Mouse (Mus musculus) liver, embryonic 14.5 days (tissue): ENCODE results near the gene Sptbn2. TPM values are rescaled to one million over a fixed set of nuclear protein-coding genes. Genes with fewer than 3 reads are reported as not detected.

Experiments used
- ATAC-seq: fragments of 200-750 bp; cut with Nextera tagmentation; 2 replicates; pipeline ENCODE4 v1.8.0; 2017; ENCODE audit warnings: moderate number of reproducible peaks, mild to moderate bottlenecking, moderate library complexity; ENCODE audit not compliant: insufficient read depth
- DNase-seq, 3 experiments: peaks; one replicate each; pipeline ENCODE4 v3.0.0-alpha.2; 2012 to 2013; ENCODE audit warnings: low read depth in 3 of 3, low spot score in 3 of 3
- H3K27ac ChIP-seq: fragments of 300-500 bp; sonication (generic); 2 replicates; pipeline ENCODE4 v1.5.1; 2014; ENCODE audit warnings: moderate library complexity, mild to moderate bottlenecking, control low read depth, inconsistent platforms
- H3K27me3 ChIP-seq: fragments of 300-500 bp; sonication (generic); 2 replicates; pipeline ENCODE4 v1.6.1; 2014; ENCODE audit warnings: mild to moderate bottlenecking, low read length, moderate library complexity; ENCODE audit not compliant: control insufficient read depth, insufficient read depth
- H3K36me3 ChIP-seq: fragments of 300-500 bp; sonication (generic); replicated peaks from 2 replicates; pipeline ENCODE4 v1.6.1; 2014; ENCODE audit warnings: low read depth; ENCODE audit not compliant: control insufficient read depth, insufficient read depth
- H3K4me1 ChIP-seq, 2 experiments: fragments of 200-500 bp in 1 of 2; fragments of 300-500 bp in 1 of 2; sonication (generic) in 1 of 2; replicated peaks; 2 replicates each; pipeline ENCODE4 v1.6.1; 2012 to 2014; ENCODE audit warnings: antibody characterized with exemption in 1 of 2, inconsistent platforms in 1 of 2, low read length in 1 of 2; ENCODE audit not compliant: control insufficient read depth in 2 of 2, insufficient read depth in 2 of 2
- H3K4me2 ChIP-seq: fragments of 300-500 bp; sonication (generic); 2 replicates; pipeline ENCODE4 v1.6.1; 2014; ENCODE audit warnings: low read depth, mild to moderate bottlenecking, control low read depth, moderate library complexity
- H3K4me3 ChIP-seq, 2 experiments: fragments of 200-500 bp in 1 of 2; fragments of 300-500 bp in 1 of 2; sonication (generic) in 1 of 2; 2 replicates each; pipeline ENCODE4 v1.5.1; 2012 to 2014; ENCODE audit warnings: low read depth in 2 of 2, low read length in 2 of 2, mild to moderate bottlenecking in 2 of 2, control low read depth in 1 of 2, inconsistent platforms in 1 of 2, moderate library complexity in 1 of 2; ENCODE audit not compliant: insufficient read depth in 1 of 2
- H3K9ac ChIP-seq: fragments of 300-500 bp; sonication (generic); replicated peaks from 2 replicates; pipeline ENCODE4 v1.6.1; 2014; ENCODE audit warnings: mild to moderate bottlenecking, control low read depth, moderate library complexity
- H3K9me3 ChIP-seq: fragments of 300-500 bp; sonication (generic); 2 replicates; pipeline ENCODE4 v1.6.1; 2016; ENCODE audit warnings: low read length, mixed read lengths; ENCODE audit not compliant: control insufficient read depth
- CTCF ChIP-seq: IDR thresholded peaks from 2 replicates; pipeline ENCODE4 v1.5.1; 2016; ENCODE audit warnings: antibody characterized with exemption, low read depth, control low read depth
- EP300 ChIP-seq: IDR thresholded peaks from 2 replicates; pipeline ENCODE4 v1.6.1; 2016; ENCODE audit warnings: antibody characterized with exemption, low read depth
- WGBS: fragments of 180-500 bp; shearing (Covaris S2); extraction: QIAGEN DNeasy Blood & Tissue Kit; methylation state at CpG from one replicate; pipeline ENCODE4 v1.1.7; 2014; ENCODE audit not compliant: insufficient replicate concordance; 5-methylcytosine and 5-hydroxymethylcytosine counted together
- polyA plus RNA-seq, 2 experiments: library from polyadenylated mRNA; depleted of rRNA in 1 of 2; stranded (reverse) in 1 of 2; unstranded in 1 of 2; fragments of >200 nt; fragmentation: Nextera tagmentation in 1 of 2; extraction: Ambion mirVana in 1 of 2; gene quantifications; 2 replicates each; pipeline versions ENCODE4 v1.2.1 to v1.2.3; 2012 to 2014

Sptbn2 gene
- polyA plus RNA-seq, 2 experiments, result 0.03 to 0.04 TPM

DNA sequence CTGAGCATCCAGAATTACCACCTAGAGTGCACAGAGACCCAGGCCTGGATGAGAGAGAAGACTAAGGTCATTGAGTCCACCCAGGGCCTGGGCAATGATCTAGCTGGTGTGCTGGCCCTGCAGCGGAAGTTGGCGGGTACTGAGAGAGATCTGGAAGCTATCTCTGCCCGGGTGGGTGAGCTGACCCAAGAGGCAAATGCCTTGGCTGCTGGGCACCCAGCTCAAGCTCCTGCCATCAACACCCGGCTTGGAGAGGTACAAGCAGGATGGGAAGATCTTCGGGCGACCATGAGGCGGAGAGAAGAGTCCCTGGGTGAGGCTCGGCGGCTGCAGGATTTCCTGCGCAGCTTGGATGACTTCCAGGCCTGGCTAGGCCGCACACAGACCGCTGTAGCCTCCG lies 26.9 kb downstream of the Sptbn2 start:
- H3K27me3 ChIP-seq, result no peaks in the 10 kb centered on the region
- no peak for TF ChIP-seq EP300
- no peak for TF ChIP-seq CTCF
- no peak overlapping the region for H3K4me2 ChIP-seq
- H3K9ac ChIP-seq, result no peak overlapping the region
- no peaks in the 10 kb centered on the region for H3K36me3 ChIP-seq
- H3K4me3 ChIP-seq, result no peak overlapping the region
- DNase-seq (no peak), ATAC-seq (no peak)
- H3K9me3 ChIP-seq, result no peaks in the 10 kb centered on the region
- no peaks in the 10 kb centered on the region for H3K4me1 ChIP-seq
- WGBS, result 62% methylated on average over 13 of the region's 13 CpGs
- no peak overlapping the region for H3K27ac ChIP-seq

DNA sequence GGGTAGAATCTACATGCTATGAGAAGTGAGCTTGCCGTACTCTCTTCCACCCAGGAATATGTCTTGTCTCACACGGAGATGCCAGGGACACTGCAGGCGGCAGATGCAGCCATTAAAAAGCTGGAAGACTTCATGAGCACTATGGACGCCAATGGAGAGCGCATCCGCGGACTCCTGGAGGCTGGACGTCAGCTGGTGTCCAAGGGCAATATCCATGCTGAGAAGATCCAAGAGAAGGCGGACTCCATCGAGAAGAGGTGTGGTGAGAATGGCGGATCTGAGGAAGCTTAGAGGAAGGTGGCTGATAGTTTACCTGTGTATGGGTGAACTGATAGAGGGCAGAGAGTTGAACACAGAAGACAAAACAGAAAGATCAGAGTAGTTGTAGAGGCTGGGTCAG lies 28.1 kb downstream of the Sptbn2 start:
- Histone ChIP-seq H3K36me3 (no peaks in the 10 kb centered on the region), H3K4me1 (no peaks in the 10 kb centered on the region), H3K9me3 (no peaks in the 10 kb centered on the region), H3K4me3 (no peak overlapping the region), H3K4me2 (no peak overlapping the region), H3K27ac (no peak overlapping the region), H3K9ac (no peak overlapping the region), H3K27me3 (no peaks in the 10 kb centered on the region)
- DNase-seq (no peak), ATAC-seq (no peak)
- WGBS, result 74% methylated on average over 11 of the region's 11 CpGs
- TF ChIP-seq CTCF (no peak), EP300 (no peak)

- no peaks in the 10 kb centered on the region for H3K27me3 ChIP-seq
- H3K4me3 ChIP-seq, result no peak overlapping the region
- no peak overlapping the region for H3K4me2 ChIP-seq
- H3K9ac ChIP-seq, result no peak overlapping the region
- ATAC-seq, result no peak
- H3K27ac ChIP-seq, result no peak overlapping the region
- 70% methylated on average over 5 of the region's 5 CpGs for WGBS
- H3K4me1 ChIP-seq, result no peaks in the 10 kb centered on the region
- DNase-seq, result no peak
- no peaks in the 10 kb centered on the region for H3K9me3 ChIP-seq
- H3K36me3 ChIP-seq, result no peaks in the 10 kb centered on the region
- no peak for TF ChIP-seq CTCF
- TF ChIP-seq EP300, result no peak
Measured at GRCm38 (mm10) chr19:4739762-4740161, 28.8 kb downstream of the Sptbn2 start.

- TF ChIP-seq EP300 (no peak), CTCF (no peak)
- no peaks in the 10 kb centered on the region for H3K4me1 ChIP-seq
- H3K27ac ChIP-seq, result no peak overlapping the region
- ATAC-seq (no peak), DNase-seq (no peak)
- no peaks in the 10 kb centered on the region for H3K27me3 ChIP-seq
- no peaks in the 10 kb centered on the region for H3K36me3 ChIP-seq
- no peak overlapping the region for H3K9ac ChIP-seq
- no peak overlapping the region for H3K4me2 ChIP-seq
- no peaks in the 10 kb centered on the region for H3K9me3 ChIP-seq
- H3K4me3 ChIP-seq, result no peak overlapping the region
- WGBS, result 66% methylated on average over 10 of the region's 10 CpGs
Measured at GRCm38 (mm10) chr19:4741482-4741881, 30.5 kb downstream of the Sptbn2 start.

DNA sequence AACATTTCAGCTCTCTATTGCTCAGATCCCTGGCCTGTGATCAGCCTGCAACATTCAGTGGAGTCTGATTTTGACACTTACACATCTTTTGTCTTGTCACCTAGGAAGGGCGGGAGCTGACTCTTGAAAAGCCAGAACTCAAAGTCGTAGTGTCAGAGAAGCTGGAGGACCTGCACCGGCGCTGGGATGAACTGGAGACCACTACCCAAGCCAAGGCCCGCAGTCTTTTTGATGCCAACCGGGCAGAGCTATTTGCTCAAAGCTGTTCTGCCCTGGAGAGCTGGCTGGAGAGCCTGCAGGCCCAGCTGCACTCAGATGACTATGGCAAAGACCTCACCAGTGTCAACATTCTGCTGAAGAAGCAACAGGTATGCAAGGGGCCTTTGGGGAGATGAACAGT lies 31.3 kb downstream of the Sptbn2 start:
- no peak for ATAC-seq
- H3K4me2 ChIP-seq, result no peak overlapping the region
- no peak overlapping the region for H3K27ac ChIP-seq
- H3K4me1 ChIP-seq, result no peaks in the 10 kb centered on the region
- no peaks in the 10 kb centered on the region for H3K36me3 ChIP-seq
- H3K27me3 ChIP-seq, result no peaks in the 10 kb centered on the region
- no peak overlapping the region for H3K4me3 ChIP-seq
- H3K9me3 ChIP-seq, result no peaks in the 10 kb centered on the region
- no peak for DNase-seq
- no peak overlapping the region for H3K9ac ChIP-seq
- 81% methylated on average over 6 of the region's 6 CpGs for WGBS
- TF ChIP-seq CTCF, result no peak
- no peak for TF ChIP-seq EP300
